In the genomic region with DNA sequence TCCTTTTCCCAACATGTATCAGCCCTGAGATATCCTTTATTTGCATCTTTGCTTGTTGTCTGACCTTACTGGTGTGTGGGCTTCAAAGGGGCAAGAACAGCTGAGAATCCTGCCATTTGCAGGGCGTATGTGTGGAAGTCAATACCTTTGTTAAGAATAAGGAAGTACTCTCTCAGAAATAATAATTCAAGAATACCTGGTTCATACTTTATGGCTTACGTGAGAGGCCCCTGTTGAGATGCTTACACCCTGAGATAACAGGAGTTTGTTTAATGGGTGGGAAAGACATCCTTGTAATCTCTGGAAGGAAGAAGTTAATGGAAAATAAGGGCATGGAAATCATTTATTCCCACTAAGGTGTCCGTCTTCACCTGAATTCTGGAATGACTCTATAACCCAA, we compare ENCODE assay signal across 23 mouse cellular contexts. TPM values are rescaled to one million over a fixed set of nuclear protein-coding genes. Genes with fewer than 3 reads are reported as not detected.
A peak's percentile ranks its signal among the peaks of the same experiment; 100 is the strongest.
DNase-seq lines count a peak whose midpoint lies in the region; ATAC-seq and TF ChIP-seq lines count a peak whose summit lies in the region.
"Had no signal": no experiment of that assay in that cellular context is flagged by ENCODE, and none has a peak within 500 bp of the region (broad histone marks: within the 10 kb centered on the region; RNA-seq: fewer than 3 reads in every experiment).

No protein-coding gene starts in this region.

- no peak overlapping the region for H3K4me2 ChIP-seq in intestine, embryonic 15.5 days (replicated peaks)
- no peak overlapping the region for H3K4me2 ChIP-seq in intestine, embryonic 16.5 days (ENCODE audit: low read depth, low read length)
- no peak overlapping the region for H3K4me2 ChIP-seq in intestine, postnatal 0 days (replicated peaks; ENCODE audit: low read depth)

- H3K27me3 ChIP-seq in intestine, embryonic 15.5 days (replicated peaks) = no peaks in the 10 kb centered on the region
- H3K27me3 ChIP-seq in intestine, embryonic 16.5 days (replicated peaks; ENCODE audit: control insufficient read depth, insufficient read depth, low read length) = no peaks in the 10 kb centered on the region
- no peaks in the 10 kb centered on the region for H3K27me3 ChIP-seq in intestine, postnatal 0 days (replicated peaks; ENCODE audit: control insufficient read depth, insufficient read depth, low read length)
- H3K27me3 ChIP-seq: CH12.LX, Patski had no signal

- no peak for TF ChIP-seq CTCF in intestine, postnatal 0 days (IDR thresholded peaks at IDR 0.05; ENCODE audit: low read depth)

- H3K4me1 ChIP-seq in intestine, embryonic 15.5 days (replicated peaks) = no peaks in the 10 kb centered on the region
- no peaks in the 10 kb centered on the region; the same call in 1 of the 2 replicates for H3K4me1 ChIP-seq in intestine, embryonic 16.5 days (ENCODE audit: control insufficient read depth, insufficient read depth, low read length)
- H3K4me1 ChIP-seq in intestine, postnatal 0 days (replicated peaks; ENCODE audit: control insufficient read depth, insufficient read depth, low read length) = no peaks in the 10 kb centered on the region

- peak; percentile 77 for ATAC-seq in intestine, embryonic 15.5 days
- ATAC-seq in intestine, embryonic 16.5 days = peak; percentile 78
- ATAC-seq in intestine, postnatal 0 days = peak; percentile 51
- ATAC-seq: activated CD4-positive, CD25-positive, alpha-beta regulatory T cell, adult 4 months; CD4-positive, CD25-positive, alpha-beta regulatory T cell, adult 4 months; Patski had no signal

- no peak for DNase-seq in kidney, adult 8-10 months
- no peak for DNase-seq in ovary, adult 18-20 months (ENCODE audit: low spot score)
- no peak for DNase-seq in liver
- DNase-seq: adrenal gland, adult 2 months; adrenal gland, adult 8-10 months; adrenal gland, postnatal 10 days; adrenal gland, postnatal 14 days; adrenal gland, postnatal 25 days; adrenal gland, postnatal 36 days; B cell, adult 2 months; cerebellum, adult 11 months; cerebellum, adult 11-12 months; cerebellum, adult 18-20 months had no signal

- no peak overlapping the region for H3K27ac ChIP-seq in intestine, embryonic 15.5 days
- H3K27ac ChIP-seq in intestine, embryonic 16.5 days (ENCODE audit: low read length) = no peak overlapping the region
- H3K27ac ChIP-seq in intestine, postnatal 0 days (ENCODE audit: low read depth, low read length) = no peak overlapping the region

- no peak overlapping the region for H3K4me3 ChIP-seq in intestine, embryonic 15.5 days (replicated peaks)
- H3K4me3 ChIP-seq in intestine, embryonic 16.5 days (ENCODE audit: low read length) = no peak overlapping the region
- no peak overlapping the region for H3K4me3 ChIP-seq in intestine, postnatal 0 days (ENCODE audit: low read depth, low read length)

- H3K9ac ChIP-seq in intestine, embryonic 15.5 days = no peak overlapping the region
- no peak overlapping the region for H3K9ac ChIP-seq in intestine, embryonic 16.5 days (ENCODE audit: low read depth, low read length)
- no peak overlapping the region for H3K9ac ChIP-seq in intestine, postnatal 0 days (ENCODE audit: low read depth, low read length)

- H3K9me3 ChIP-seq in intestine, embryonic 15.5 days = no peaks in the 10 kb centered on the region
- H3K9me3 ChIP-seq in intestine, embryonic 16.5 days (ENCODE audit: control insufficient read depth, low read length) = no peaks in the 10 kb centered on the region
- H3K9me3 ChIP-seq in intestine, postnatal 0 days (ENCODE audit: control insufficient read depth) = no peaks in the 10 kb centered on the region

- no peaks in the 10 kb centered on the region for H3K36me3 ChIP-seq in intestine, embryonic 15.5 days
- H3K36me3 ChIP-seq in intestine, embryonic 16.5 days (ENCODE audit: control insufficient read depth, insufficient read depth, low read length) = no peaks in the 10 kb centered on the region
- no peaks in the 10 kb centered on the region for H3K36me3 ChIP-seq in intestine, postnatal 0 days (ENCODE audit: control insufficient read depth, insufficient read depth)
- H3K36me3 ChIP-seq: G1E had no signal

- WGBS in intestine, embryonic 15.5 days = 59% methylated on average over 3 of the region's 3 CpGs
- WGBS in intestine, embryonic 16.5 days = 61% methylated on average over 3 of the region's 3 CpGs
- 45% methylated on average over 3 of the region's 3 CpGs for WGBS in intestine, postnatal 0 days

RNA-seq across cellular contexts. Expression of a gene that starts 26.0 kb away (rescaled TPM):
- polyA plus RNA-seq in intestine, embryonic 15.5 days (2015; fragmentation: Nextera tagmentation; extraction: Ambion mirVana) = 1.7 and 2.6 TPM in 2 replicates
- polyA plus RNA-seq in intestine, embryonic 16.5 days (2015; fragmentation: Nextera tagmentation; extraction: Ambion mirVana) = 3.2 and 5.4 TPM in 2 replicates
- 5.8 and 7.8 TPM in 2 replicates for polyA plus RNA-seq in intestine, postnatal 0 days (2015; fragmentation: Nextera tagmentation; extraction: Ambion mirVana)
- polyA plus RNA-seq: activated CD4-positive, CD25-positive, alpha-beta regulatory T cell, adult 4 months; adrenal gland, adult 2 months; brain, embryonic 14.5 days; C2C12; CD4-positive, CD25-positive, alpha-beta regulatory T cell, adult 4 months; G1E; Patski had no signal
